ENCODE assay signal across 29 mouse cellular contexts in genomic region chr5:67690336-67690735, GRCm38 (mm10).
"Had no signal": no experiment of that assay in that cellular context is flagged by ENCODE, and none has a peak within 500 bp of the region (broad histone marks: within the 10 kb centered on the region; RNA-seq: fewer than 3 reads in every experiment).

No protein-coding gene starts in this region.

- H3K4me1 ChIP-seq: heart, embryonic 12.5 days; heart, embryonic 15.5 days; hindbrain, embryonic 10.5 days; hindbrain, embryonic 13.5 days; hindbrain, embryonic 15.5 days; intestine, embryonic 15.5 days; kidney, embryonic 15.5 days had no signal

- H3K36me3 ChIP-seq: heart, embryonic 12.5 days; heart, embryonic 13.5 days; heart, embryonic 15.5 days; hindbrain, embryonic 12.5 days; hindbrain, embryonic 15.5 days; intestine, embryonic 15.5 days; kidney, embryonic 15.5 days had no signal

- H3K9me3 ChIP-seq: heart, embryonic 12.5 days; heart, embryonic 13.5 days; heart, embryonic 15.5 days; hindbrain, embryonic 10.5 days; hindbrain, embryonic 12.5 days; hindbrain, embryonic 13.5 days; hindbrain, embryonic 15.5 days; intestine, embryonic 15.5 days; kidney, embryonic 15.5 days had no signal

- H3K27me3 ChIP-seq: heart, embryonic 12.5 days; heart, embryonic 13.5 days; heart, embryonic 15.5 days; hindbrain, embryonic 12.5 days; hindbrain, embryonic 13.5 days; hindbrain, embryonic 15.5 days; intestine, embryonic 15.5 days; kidney, embryonic 15.5 days had no signal

- H3K4me3 ChIP-seq: heart, embryonic 12.5 days; heart, embryonic 13.5 days; heart, embryonic 15.5 days; hindbrain, embryonic 10.5 days; hindbrain, embryonic 12.5 days; hindbrain, embryonic 13.5 days; hindbrain, embryonic 15.5 days; intestine, embryonic 15.5 days; kidney, embryonic 15.5 days; layer of hippocampus, adult 2 months; left cerebral cortex, adult 2 months had no signal

- DNase-seq: heart, postnatal 10 days; heart, postnatal 14 days; heart, postnatal 36 days; heart, postnatal 4 days; kidney, adult 11 months; kidney, adult 18-20 months; kidney, adult 2 months; kidney, adult 8-10 months; kidney, adult 9 months; kidney, postnatal 10 days; kidney, postnatal 14 days; kidney, postnatal 25 days; kidney, postnatal 36 days; kidney, postnatal 4 days; layer of hippocampus, postnatal 36 days had no signal

- H3K27ac ChIP-seq: heart, embryonic 13.5 days; heart, embryonic 15.5 days; hindbrain, embryonic 10.5 days; hindbrain, embryonic 12.5 days; hindbrain, embryonic 13.5 days; hindbrain, embryonic 14.5 days; hindbrain, embryonic 15.5 days; hindbrain, postnatal 0 days; intestine, embryonic 15.5 days; kidney, embryonic 15.5 days; kidney, postnatal 0 days; layer of hippocampus, adult 2 months; left cerebral cortex, adult 2 months had no signal
